Mouse (Mus musculus): ENCODE measurements around the gene Nexmif.
A peak's percentile ranks its signal among the peaks of the same experiment; 100 is the strongest.
"Not testable (repeated sequence)": the region's sequence is repeated elsewhere in the genome, so short reads cannot be mapped to it uniquely, and the experiment has no call there.

Gene Nexmif

DNA sequence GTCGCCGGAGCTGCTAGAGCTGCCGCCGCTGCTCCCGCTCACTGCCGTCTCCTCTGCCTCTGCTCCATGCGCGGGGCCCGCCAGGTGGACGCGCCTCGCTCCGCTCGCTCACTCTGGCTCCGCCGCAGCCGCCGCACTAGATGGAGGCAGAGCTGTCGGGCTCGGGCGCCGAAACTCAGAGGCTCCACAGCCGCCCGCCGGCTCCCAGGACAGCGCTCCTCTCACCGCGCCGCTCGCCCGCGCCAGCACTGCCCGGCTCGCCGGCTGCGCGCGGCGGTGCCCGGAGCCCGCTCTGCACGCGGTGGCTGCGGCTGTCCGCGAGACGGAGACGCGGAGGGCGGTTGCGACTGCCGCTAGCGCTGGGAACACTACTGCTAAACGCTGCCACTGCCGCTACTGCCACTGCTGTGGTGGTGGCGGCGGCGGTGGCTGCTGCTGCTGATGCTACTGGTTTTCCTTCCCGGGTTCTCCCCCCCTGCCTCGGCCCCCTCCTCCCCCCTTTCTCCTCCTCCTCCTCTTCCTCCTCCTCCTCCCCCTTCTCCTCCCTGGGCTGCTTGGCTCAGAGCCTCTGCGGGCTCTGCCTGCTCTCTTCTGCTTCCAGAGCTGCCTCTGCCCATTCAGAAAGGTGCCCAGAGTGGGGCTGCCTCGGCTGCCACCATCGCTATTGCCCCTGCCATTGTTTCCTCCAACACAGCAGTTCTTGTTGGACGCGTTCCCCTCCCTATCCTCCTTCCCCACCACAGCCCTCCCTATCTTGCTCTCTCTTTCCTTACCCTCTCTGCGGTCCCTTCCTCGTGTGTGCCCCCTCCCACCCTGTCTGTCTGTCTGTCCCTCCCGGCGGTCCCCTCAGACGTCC, at the start of gene Nexmif:
Gene Nexmif (minus strand): TSS at position 450 of the 856 bp plus-strand sequence.
- no peak for DNase-seq (ENCODE audit: low read depth in 2 of 2, low spot score in 2 of 2)

DNA sequence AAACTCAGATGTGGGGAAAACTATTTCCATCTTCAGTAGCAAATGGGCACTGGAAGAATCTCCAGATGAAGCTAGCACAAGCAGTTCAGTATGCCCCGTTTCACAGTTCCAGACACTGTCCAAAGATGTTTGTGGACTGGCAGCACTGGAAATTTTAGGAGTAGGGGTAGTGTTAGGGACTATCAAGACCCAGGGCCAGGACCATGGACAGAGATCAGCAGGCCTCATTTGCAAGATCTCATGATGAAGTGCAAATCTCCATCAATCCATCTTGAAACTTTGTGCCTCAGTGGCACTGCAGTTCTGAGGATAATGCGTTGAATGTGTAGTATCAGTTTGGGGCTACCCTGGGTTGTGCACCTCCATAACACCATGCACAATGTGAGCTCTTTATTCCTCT, 7.7 kb upstream of the Nexmif start:
- no peak for DNase-seq (ENCODE audit: low read depth in 2 of 2, low spot score in 2 of 2)

DNA sequence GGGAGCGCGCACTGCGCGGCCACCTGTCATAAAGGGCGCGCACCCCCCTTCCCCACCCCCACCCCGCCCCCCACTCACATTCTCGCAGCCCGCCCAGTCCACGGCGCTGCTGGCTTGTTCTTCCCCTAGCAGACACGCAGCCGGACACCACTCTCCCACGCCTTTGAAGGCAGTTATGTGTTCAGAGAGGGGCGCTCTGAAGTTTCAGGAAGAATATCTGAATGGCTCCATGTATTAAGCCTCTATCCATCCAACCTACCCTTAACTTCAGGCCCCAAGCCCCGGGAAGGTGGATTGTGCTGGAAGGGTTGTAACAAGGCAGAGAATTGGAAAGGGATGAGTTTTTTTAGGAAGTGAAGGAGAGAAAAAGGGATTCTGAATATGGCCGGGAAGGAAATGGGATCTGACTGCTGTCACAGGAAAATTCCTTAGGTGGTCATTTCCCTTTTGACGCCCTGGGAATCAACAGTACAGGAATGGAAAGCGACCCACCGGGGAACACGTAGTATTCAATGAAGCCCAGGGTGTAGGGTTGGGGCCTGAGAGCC, 681 bp upstream of the Nexmif start:
- no peak for DNase-seq (ENCODE audit: low read depth in 2 of 2, low spot score in 2 of 2)

DNA sequence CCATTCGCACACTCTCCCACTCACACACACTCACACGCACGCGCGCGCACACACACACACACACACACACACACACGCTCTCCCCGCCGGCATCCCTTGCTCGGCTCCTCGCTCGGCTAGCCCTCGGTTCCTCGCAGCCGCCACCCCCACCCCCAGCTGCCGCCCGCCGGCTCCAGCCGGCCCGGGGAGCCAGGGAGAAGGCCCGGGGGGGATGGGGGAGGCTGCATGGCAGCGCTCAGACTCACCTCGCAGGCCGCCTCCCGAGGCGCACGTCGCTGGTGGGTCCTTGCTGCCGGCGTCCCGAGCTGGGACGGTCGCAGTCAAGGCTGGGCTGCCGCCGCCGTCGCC, 623 bp downstream of the Nexmif start:
- DNase-seq (ENCODE audit: low read depth in 2 of 2, low spot score in 2 of 2) = no peak

DNA sequence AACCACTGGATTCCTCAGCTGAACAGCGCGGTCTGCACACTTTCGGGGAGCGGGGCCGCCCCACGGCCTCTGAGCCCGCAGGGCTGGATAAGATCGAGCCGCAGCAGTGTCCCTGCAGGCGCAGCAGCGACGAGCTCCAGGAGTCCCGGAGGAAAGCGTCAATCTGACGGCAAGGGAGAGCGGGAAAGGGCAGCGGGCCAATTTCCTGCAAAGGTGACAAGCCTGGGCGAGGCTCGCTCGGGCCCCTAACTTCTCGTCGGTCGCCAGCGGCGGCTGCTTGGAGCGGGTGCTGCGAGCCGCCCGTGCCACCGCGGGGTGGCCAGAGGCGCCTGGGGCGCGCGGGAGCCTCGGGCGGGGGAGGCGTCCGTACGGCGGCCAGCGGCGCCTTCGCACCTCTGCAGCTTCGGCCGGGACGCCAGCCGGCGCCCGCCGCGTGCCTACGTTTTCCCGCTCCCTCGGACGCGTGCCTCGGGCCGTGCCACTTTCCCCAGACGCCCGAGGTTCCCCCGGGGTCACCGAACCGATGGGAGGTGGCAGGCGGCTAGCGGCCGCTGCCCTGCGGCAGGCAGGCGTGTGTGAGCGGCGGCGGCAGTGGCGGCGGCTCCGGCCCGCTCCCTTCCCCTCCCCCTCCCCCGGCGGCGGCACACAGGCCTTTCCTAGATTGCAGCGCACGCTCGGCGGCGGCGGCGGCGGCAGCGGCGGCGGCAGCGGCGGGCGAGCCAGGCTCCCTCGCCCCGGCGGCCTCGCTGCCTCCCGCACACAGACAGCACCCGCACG, 1.2 kb downstream of the Nexmif start:
- no peak for DNase-seq (ENCODE audit: low read depth in 2 of 2, low spot score in 2 of 2)

DNA sequence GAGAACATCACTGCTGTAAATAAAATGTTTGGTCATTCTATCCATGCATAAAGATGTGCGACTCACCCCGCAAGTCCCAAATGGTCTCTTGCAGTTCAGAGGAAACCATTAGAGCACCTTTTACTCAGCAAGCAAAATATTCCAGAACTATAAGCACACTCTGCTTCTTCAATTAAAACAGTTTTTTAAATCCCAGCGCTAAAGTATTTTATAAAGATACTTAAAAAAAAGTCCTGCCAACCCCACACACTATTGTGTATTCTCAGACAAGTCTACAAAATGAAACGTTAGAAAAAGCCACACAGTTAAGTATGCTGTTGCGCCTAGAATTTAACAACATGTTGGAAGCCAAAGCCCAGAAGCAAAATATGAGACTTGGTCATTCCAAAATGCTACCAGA, 1.9 kb downstream of the Nexmif start:
- no peak for DNase-seq (ENCODE audit: low read depth in 2 of 2, low spot score in 2 of 2)

DNA sequence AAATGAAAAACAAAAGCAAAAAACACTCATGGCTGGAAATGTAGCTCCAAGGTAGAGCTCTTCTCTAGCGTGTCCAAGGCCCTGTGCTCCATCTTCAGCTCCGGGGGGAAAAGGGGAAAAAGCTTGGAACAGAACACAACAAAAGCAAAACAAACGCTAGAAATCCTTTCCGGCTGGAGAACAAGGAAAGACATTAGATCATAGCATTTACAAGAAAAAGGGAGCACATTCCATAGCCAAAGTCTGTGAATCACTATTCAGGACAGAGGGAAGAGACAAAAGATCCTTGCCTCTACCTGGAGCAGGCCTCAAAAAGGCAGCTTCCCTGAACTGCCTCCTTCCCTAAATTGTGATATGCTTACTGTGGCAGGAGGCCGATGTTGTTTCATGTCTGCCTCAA, 4.4 kb downstream of the Nexmif start:
- DNase-seq (ENCODE audit: low read depth in 2 of 2, low spot score in 2 of 2) = no peak

DNA sequence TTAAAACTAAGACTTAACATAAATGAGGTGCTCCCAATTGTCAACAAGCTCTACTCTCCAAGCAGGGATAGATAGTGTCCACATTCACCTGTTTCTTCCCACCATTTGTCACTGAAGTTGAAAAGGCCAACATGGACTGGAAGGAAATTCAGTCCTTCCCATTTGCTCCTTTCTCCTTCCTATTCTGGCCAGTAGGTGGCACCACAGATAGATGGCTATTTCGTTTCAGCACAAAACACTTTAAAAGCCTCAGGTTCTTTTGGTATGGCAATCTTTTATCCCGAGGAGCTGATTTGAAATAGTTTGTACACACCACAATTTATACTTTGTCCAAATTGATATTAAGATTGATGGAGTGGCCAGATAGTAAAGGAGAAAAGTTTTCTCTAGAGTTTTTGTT, 21.7 kb downstream of the Nexmif start:
- DNase-seq (ENCODE audit: low read depth in 2 of 2, low spot score in 2 of 2) = peak in 1 of 2 experiments; percentile 28

DNA sequence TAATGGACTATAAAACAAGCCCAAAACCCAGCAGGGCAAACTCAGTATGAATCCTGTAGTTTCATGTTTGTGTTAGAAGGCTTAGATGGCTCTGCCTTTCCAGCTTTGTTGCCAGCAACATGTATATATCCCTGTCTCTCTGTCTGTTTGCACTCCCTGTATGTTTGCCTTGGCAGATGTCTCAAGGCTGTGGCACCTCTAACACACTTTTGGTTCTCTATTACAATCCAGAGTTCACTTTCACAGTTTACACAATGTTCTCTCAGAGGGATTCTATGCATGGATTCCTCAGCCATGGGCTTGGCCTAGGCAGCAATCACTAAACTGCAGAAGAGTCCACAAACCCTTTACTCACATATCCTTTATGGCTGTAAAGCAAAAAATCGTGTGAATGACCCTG, 50.9 kb downstream of the Nexmif start:
- DNase-seq (ENCODE audit: low read depth in 2 of 2, low spot score in 2 of 2) = no peak

DNA sequence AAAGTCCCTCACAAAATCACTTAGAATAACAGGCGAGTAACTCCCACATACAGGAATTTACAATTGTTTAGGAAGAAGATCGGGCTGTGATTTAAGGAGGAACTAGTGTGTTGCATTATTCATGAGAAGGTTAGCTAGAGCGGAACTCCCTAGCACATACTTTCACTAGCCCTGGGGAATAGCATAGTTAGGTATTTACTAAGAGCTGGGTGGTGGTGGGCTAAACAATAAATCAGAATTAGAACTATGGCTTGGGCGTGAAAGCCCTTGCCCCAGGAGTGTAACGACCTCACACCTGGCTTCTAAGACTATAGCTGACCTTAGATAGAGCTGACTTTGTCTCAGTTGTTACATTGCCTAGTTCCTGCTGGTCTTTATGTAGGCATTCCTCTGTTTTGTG, 85.7 kb downstream of the Nexmif start:
- DNase-seq (ENCODE audit: low read depth in 2 of 2, low spot score in 2 of 2) = not testable (repeated sequence)

DNA sequence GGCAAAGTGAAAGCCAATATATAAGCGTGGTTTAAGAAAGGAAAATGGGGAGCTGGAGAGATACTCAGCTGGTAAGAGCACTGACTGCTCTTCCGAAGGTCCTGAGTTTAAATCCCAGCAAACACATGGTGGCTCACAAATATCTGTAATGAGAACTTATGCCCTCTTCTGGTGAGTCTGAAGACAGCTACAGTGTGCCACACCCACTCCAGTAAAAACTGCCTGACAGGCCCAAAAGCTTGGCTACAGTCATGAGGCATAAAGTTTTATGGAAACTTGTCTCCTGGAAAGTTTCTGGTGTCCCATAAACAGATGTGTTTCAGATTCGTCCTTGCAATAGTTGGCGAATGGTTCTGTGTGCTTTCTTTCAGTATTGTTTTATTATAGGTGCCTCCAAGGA, 86.4 kb downstream of the Nexmif start:
- no peak for DNase-seq (ENCODE audit: low read depth in 2 of 2, low spot score in 2 of 2)

DNA sequence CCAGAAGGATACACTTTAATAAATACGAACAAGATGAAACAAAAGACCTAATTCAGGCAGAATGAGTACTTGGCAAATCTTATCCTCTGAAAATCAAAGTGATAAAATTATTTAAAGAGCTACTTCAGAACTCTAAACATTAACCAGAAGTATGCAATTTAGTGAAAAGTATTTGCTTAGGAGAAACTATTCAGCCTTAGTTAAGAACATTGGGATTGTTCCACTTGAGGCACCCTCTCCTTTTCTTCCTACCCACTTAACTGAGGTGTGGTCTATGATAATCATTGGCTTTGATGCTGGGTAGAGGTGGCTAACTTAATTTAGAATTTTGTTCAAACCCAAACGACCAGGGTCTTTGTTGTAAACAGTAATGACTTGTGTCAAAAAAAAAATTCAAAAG, 146.1 kb downstream of the Nexmif start:
- DNase-seq (ENCODE audit: low read depth in 2 of 2, low spot score in 2 of 2) = no peak

DNA sequence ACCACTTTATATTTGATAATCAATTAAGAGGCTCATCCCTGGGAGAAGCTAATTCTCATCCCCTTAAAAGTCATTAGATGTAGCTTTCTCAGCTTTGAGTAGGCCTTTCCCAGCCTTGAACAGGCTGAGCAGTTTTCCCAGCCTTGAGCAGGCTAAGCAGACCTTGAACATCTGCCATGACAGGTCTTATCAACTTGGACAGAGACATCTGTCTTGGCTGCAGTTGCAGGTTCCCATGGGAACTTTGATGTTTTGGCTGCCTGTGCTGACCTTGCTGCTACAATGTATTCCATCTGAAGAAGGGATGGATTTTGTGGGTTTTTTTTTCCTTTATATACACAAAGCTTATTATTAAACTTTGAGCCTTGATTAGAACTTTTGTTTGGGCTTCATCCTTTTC, 160.7 kb downstream of the Nexmif start:
- no peak for DNase-seq (ENCODE audit: low read depth in 2 of 2, low spot score in 2 of 2)

DNA sequence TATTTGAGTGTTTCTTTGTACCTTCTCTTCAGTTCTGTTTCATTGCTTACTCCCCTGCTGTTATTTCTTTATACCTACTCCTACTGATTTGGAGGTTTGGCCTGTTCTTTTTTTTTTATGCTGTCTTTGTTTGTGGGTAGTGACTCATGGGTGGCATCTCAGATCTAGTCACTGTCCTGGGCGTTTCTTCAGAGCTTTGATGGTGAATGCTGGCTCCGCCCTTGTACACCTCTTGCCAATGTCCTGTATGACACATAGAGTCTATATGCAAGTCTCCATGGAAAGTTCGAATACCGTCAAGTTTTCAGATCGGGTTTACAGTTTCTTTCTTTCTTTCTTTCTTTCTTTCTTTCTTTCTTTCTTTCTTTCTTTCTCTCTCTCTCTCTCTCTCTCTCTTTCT, 167.1 kb downstream of the Nexmif start:
- no peak for DNase-seq (ENCODE audit: low read depth in 2 of 2, low spot score in 2 of 2)

DNA sequence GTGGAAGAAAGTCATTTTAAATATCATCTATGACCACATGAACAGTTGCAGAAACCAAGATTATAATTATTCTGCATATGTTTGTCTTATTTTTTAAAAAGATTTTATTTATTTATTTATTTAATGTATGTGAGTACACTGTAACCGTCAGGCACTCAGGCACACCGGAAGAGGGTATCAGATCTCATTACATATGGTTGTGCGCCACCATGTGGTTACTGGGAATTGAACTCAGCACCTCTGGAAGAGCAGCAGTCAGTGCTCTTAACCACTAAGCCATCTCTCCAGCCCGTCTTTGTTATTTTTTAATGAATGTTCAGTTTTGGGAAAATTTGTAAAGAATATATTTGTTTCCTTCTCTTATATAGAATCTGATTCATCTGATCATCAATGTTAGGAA, 168.2 kb downstream of the Nexmif start:
- no peak for DNase-seq (ENCODE audit: low read depth in 2 of 2, low spot score in 2 of 2)
